Mouse (Mus musculus) myocyte (in vitro differentiated cells): ENCODE results near the gene Plekhh1. TPM values are rescaled to one million over a fixed set of nuclear protein-coding genes. Genes with fewer than 3 reads are reported as not detected.

Experiments
- H3K27me3 ChIP-seq: one replicate; pipeline ENCODE4 v1.6.1; 2011; ENCODE audit not compliant: control insufficient read depth, insufficient read depth, insufficient read length
- H3K36me3 ChIP-seq: one replicate; pipeline ENCODE4 v1.6.1; 2011; ENCODE audit not compliant: control insufficient read depth, insufficient read depth
- H3K4me2 ChIP-seq: one replicate; pipeline ENCODE4 v1.6.1; 2011; ENCODE audit warnings: low read depth, control low read depth
- H3K4me3 ChIP-seq: one replicate; pipeline ENCODE4 v1.5.1; 2011; ENCODE audit warnings: mild to moderate bottlenecking, control low read depth, moderate library complexity
- H3K79me2 ChIP-seq: one replicate; pipeline ENCODE4 v1.6.1; 2011; ENCODE audit not compliant: control insufficient read depth, insufficient read depth
- H3ac ChIP-seq: one replicate; pipeline ENCODE4 v1.6.1; 2011; ENCODE audit not compliant: control insufficient read depth, insufficient read length
- CEBPB ChIP-seq: IDR thresholded peaks from 2 replicates; pipeline ENCODE4 v1.6.1; 2011; ENCODE audit warnings: mild to moderate bottlenecking, moderate library complexity; ENCODE audit not compliant: poor library complexity, insufficient read depth, severe bottlenecking
- E2F4 ChIP-seq: IDR thresholded peaks from one replicate; pipeline ENCODE4 v1.6.1; 2011; ENCODE audit warnings: mild to moderate bottlenecking, control low read depth, moderate library complexity; ENCODE audit not compliant: insufficient read depth
- MAX ChIP-seq: IDR thresholded peaks from one replicate; pipeline ENCODE4 v1.6.1; 2011; ENCODE audit warnings: low read depth, mild to moderate bottlenecking, control low read depth
- MYOD1 ChIP-seq, 3 experiments: IDR thresholded peaks; one replicate each; pipeline ENCODE4 v1.6.1; 2011; ENCODE audit warnings: control low read depth in 2 of 3, low read depth in 2 of 3, mild to moderate bottlenecking in 2 of 3, moderate library complexity in 1 of 3; ENCODE audit not compliant: insufficient read length in 2 of 3, control insufficient read depth in 1 of 3
- MYOG ChIP-seq, 3 experiments: IDR thresholded peaks; one replicate each; pipeline ENCODE4 v1.6.1; 2011; ENCODE audit warnings: control low read depth in 2 of 3, low read depth in 2 of 3, mild to moderate bottlenecking in 2 of 3; ENCODE audit not compliant: insufficient read length in 2 of 3, control insufficient read depth in 1 of 3, insufficient read depth in 1 of 3
- POLR2A ChIP-seq: IDR thresholded peaks from one replicate; pipeline ENCODE4 v1.6.1; 2011; ENCODE audit warnings: low read depth, mild to moderate bottlenecking, control low read depth, moderate library complexity; ENCODE audit not compliant: insufficient read length
- POLR2AphosphoS2 ChIP-seq: IDR thresholded peaks from one replicate; pipeline ENCODE4 v1.6.1; 2011; ENCODE audit warnings: low read depth, control low read depth; ENCODE audit not compliant: insufficient read length
- REST ChIP-seq: IDR thresholded peaks from one replicate; pipeline ENCODE4 v1.6.1; 2011; ENCODE audit warnings: mild to moderate bottlenecking, control low read depth, moderate library complexity; ENCODE audit not compliant: insufficient read depth, insufficient read length
- SRF ChIP-seq: IDR thresholded peaks from one replicate; pipeline ENCODE4 v1.6.1; 2011; ENCODE audit warnings: low read depth; ENCODE audit not compliant: control insufficient read depth, insufficient read length
- TCF12 ChIP-seq: IDR thresholded peaks from one replicate; pipeline ENCODE4 v1.6.1; 2011; ENCODE audit warnings: mild to moderate bottlenecking, control low read depth; ENCODE audit not compliant: poor library complexity, insufficient read depth, severe bottlenecking
- TCF3 ChIP-seq: IDR thresholded peaks from one replicate; pipeline ENCODE4 v1.6.1; 2011; ENCODE audit warnings: low read depth, control low read depth; ENCODE audit not compliant: insufficient read length
- USF1 ChIP-seq: IDR thresholded peaks from one replicate; pipeline ENCODE4 v1.6.1; 2011; ENCODE audit warnings: low read depth, mild to moderate bottlenecking, control low read depth, moderate library complexity
- polyA plus RNA-seq: library from polyadenylated mRNA; unstranded; fragments of >200 nt; fragmentation: generic; extraction: Trizol; gene quantifications from one replicate; pipeline ENCODE4 v1.2.1, GENCODE M21; 2012; ENCODE audit warnings: missing spikeins

The Plekhh1 gene
- polyA plus RNA-seq, 1 experiment, result 3.5 TPM

- Histone ChIP-seq H3K27me3 (no peaks in the 10 kb centered on the region), H3ac (no peak overlapping the region), H3K4me3 (no peak overlapping the region), H3K4me2 (peak overlapping the region; percentile 29), H3K36me3 (no peaks in the 10 kb centered on the region), H3K79me2 (no peaks in the 10 kb centered on the region)
- peak; percentile 81 for TF ChIP-seq TCF3
- TF ChIP-seq MYOD1 (IDR thresholded peaks at IDR 0.05; ENCODE audit: control insufficient read depth in 1 of 3, insufficient read length in 2 of 3, low read depth in 2 of 3), result peak; percentile 63 to 96 (median 92)
- no peak for TF ChIP-seq SRF
- TF ChIP-seq MAX, result no peak
- no peak for TF ChIP-seq USF1
- peak; percentile 96 for TF ChIP-seq TCF12
- TF ChIP-seq MYOG (IDR thresholded peaks at IDR 0.05; ENCODE audit: control insufficient read depth in 1 of 3, insufficient read depth in 1 of 3, insufficient read length in 2 of 3, low read depth in 2 of 3), result peak; percentile 87 to 98 (median 95)
Observed at GRCm38 (mm10) chr12:79044668-79045067, 15.7 kb downstream of the Plekhh1 start.

GRCm38 (mm10) chr12:79046171-79046570, 17.2 kb downstream of the Plekhh1 start:
- no peak for TF ChIP-seq MYOG (IDR thresholded peaks at IDR 0.05; ENCODE audit: control insufficient read depth in 1 of 3, insufficient read depth in 1 of 3, insufficient read length in 2 of 3, low read depth in 2 of 3)
- TF ChIP-seq POLR2AphosphoS2, result no peak
- no peak for TF ChIP-seq MAX
- TF ChIP-seq POLR2A, result no peak
- no peak for TF ChIP-seq MYOD1 (IDR thresholded peaks at IDR 0.05; ENCODE audit: control insufficient read depth in 1 of 3, insufficient read length in 2 of 3, low read depth in 2 of 3)
- no peak for TF ChIP-seq REST
- Histone ChIP-seq H3K36me3 (no peaks in the 10 kb centered on the region), H3K27me3 (no peaks in the 10 kb centered on the region)

GRCm38 (mm10) chr12:79047203-79047602, 18.2 kb downstream of the Plekhh1 start:
- no peak overlapping the region for H3K4me2 ChIP-seq
- H3K36me3 ChIP-seq, result no peaks in the 10 kb centered on the region
- TF ChIP-seq POLR2AphosphoS2 (no peak), CEBPB (no peak), MAX (no peak), REST (no peak), USF1 (no peak), MYOG (IDR thresholded peaks at IDR 0.05; ENCODE audit: control insufficient read depth in 1 of 3, insufficient read depth in 1 of 3, insufficient read length in 2 of 3, low read depth in 2 of 3) (no peak), SRF (no peak), TCF12 (no peak), E2F4 (no peak), POLR2A (no peak), MYOD1 (IDR thresholded peaks at IDR 0.05; ENCODE audit: control insufficient read depth in 1 of 3, insufficient read length in 2 of 3, low read depth in 2 of 3) (no peak), TCF3 (no peak)
- no peak overlapping the region for H3ac ChIP-seq
- H3K79me2 ChIP-seq, result no peaks in the 10 kb centered on the region
- no peaks in the 10 kb centered on the region for H3K27me3 ChIP-seq
- H3K4me3 ChIP-seq, result no peak overlapping the region

More at GRCm38 (mm10) chr12:79046171-79046570, 17.2 kb downstream of the Plekhh1 start:
- no peaks in the 10 kb centered on the region for H3K79me2 ChIP-seq
- no peak overlapping the region for H3ac ChIP-seq
- no peak overlapping the region for H3K4me3 ChIP-seq
- H3K4me2 ChIP-seq, result no peak overlapping the region

GRCm38 (mm10) chr12:79048898-79049297, 19.9 kb downstream of the Plekhh1 start:
- Histone ChIP-seq H3K27me3 (no peaks in the 10 kb centered on the region), H3K79me2 (no peaks in the 10 kb centered on the region), H3ac (no peak overlapping the region), H3K36me3 (peaks cover 4% of the 10 kb centered on the region), H3K4me3 (no peak overlapping the region), H3K4me2 (no peak overlapping the region)
- no peak for TF ChIP-seq MAX
- TF ChIP-seq TCF3, result no peak
- TF ChIP-seq POLR2AphosphoS2, result no peak
- TF ChIP-seq USF1, result no peak
- TF ChIP-seq CEBPB, result no peak
- no peak for TF ChIP-seq E2F4
- no peak for TF ChIP-seq TCF12
- no peak for TF ChIP-seq SRF
- TF ChIP-seq MYOG (IDR thresholded peaks at IDR 0.05; ENCODE audit: control insufficient read depth in 1 of 3, insufficient read depth in 1 of 3, insufficient read length in 2 of 3, low read depth in 2 of 3), result no peak
- no peak for TF ChIP-seq POLR2A
- TF ChIP-seq REST, result no peak
- TF ChIP-seq MYOD1 (IDR thresholded peaks at IDR 0.05; ENCODE audit: control insufficient read depth in 1 of 3, insufficient read length in 2 of 3, low read depth in 2 of 3), result no peak

GRCm38 (mm10) chr12:79049807-79050206, 20.8 kb downstream of the Plekhh1 start:
- no peaks in the 10 kb centered on the region for H3K79me2 ChIP-seq

More at GRCm38 (mm10) chr12:79049807-79050206, 20.8 kb downstream of the Plekhh1 start:
- TF ChIP-seq MYOD1 (IDR thresholded peaks at IDR 0.05; ENCODE audit: control insufficient read depth in 1 of 3, insufficient read length in 2 of 3, low read depth in 2 of 3) (peak; percentile 93 to 97 (median 94)), E2F4 (no peak), MAX (no peak), USF1 (no peak), TCF12 (peak; percentile 88), REST (no peak), CEBPB (no peak), POLR2AphosphoS2 (no peak), POLR2A (no peak), SRF (no peak), MYOG (IDR thresholded peaks at IDR 0.05; ENCODE audit: control insufficient read depth in 1 of 3, insufficient read depth in 1 of 3, insufficient read length in 2 of 3, low read depth in 2 of 3) (peak; percentile 82 to 97 (median 96)), TCF3 (peak; percentile 69)
- peaks cover 10% of the 10 kb centered on the region for H3K36me3 ChIP-seq
- no peaks in the 10 kb centered on the region for H3K27me3 ChIP-seq
- no peak overlapping the region for H3ac ChIP-seq
- no peak overlapping the region for H3K4me3 ChIP-seq
- H3K4me2 ChIP-seq, result no peak overlapping the region
